Mouse (Mus musculus) left cerebral cortex, adult 11 months (tissue): Measurements from ENCODE around the gene Gm42878.
"Not testable (repeated sequence)": the region's sequence is repeated elsewhere in the genome, so short reads cannot be mapped to it uniquely, and the experiment has no call there.

Source experiments
- DNase-seq: peaks from one replicate; pipeline ENCODE4 v3.0.0; 2022; ENCODE audit warnings: low spot score

The Gm42878 gene

GRCm38 (mm10) chr5:121564468-121564895 lies 19.2 kb upstream of the Gm42878 start:
- peak; percentile 69 for DNase-seq

DNA sequence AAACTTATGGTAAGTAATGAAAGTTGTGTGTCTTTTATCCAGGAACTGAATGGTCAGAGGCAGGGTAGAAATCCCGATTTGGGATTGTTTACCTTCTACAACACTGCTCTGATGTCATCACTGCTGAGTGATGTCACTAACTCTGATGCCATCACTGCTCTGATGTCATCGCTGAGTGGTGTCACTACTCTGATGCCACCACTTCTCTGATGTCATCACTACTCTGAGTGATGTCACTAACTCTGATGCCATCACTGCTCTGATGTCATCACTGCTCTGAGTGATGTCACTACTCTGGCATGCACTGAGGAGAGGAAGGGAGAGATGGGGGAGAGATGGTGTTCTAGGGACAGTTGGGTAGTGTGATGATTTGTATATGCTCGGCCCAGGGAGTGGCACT lies 17.2 kb upstream of the Gm42878 start:
- DNase-seq, result no peak

- no peak for DNase-seq
Observed at GRCm38 (mm10) chr5:121549196-121549595, 3.9 kb upstream of the Gm42878 start.

DNA sequence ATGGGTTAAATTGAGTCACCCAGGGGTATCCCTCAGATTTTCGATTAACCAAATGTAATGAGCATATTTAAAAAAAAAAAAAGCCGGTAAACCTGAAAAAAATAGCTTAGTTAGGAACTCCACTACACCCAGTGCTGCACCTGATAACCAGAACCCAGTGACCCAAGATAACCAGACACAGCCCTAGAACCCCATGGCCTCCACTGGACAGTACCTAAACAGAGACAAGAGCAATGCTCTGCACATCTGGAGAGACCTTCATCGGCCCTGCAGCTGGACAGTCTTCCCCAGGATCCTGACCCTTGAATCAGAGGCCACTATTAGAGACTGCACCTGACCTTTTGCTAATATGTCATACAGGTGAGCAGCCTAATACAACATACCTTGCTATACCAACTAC lies 1.8 kb upstream of the Gm42878 start:
- DNase-seq, result no peak

DNA sequence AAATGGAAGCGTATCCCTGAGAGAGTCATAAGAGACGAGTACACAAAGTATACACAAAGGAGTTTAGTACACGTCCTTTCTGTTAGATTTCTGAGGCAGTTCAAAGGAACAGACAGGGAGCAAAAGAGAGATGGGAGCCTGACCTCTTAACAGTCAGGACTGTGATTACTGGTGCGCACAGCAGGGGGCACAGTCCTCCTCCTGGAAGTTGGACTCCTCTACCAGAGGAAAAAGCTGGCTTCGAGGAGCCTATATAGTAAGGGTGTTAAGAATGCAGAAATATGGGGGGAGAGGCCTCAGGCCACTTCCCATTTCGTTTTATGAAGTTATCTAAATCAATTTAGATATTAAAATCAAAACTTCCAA lies 1.2 kb upstream of the Gm42878 start:
- DNase-seq, result peak; percentile 39

DNA sequence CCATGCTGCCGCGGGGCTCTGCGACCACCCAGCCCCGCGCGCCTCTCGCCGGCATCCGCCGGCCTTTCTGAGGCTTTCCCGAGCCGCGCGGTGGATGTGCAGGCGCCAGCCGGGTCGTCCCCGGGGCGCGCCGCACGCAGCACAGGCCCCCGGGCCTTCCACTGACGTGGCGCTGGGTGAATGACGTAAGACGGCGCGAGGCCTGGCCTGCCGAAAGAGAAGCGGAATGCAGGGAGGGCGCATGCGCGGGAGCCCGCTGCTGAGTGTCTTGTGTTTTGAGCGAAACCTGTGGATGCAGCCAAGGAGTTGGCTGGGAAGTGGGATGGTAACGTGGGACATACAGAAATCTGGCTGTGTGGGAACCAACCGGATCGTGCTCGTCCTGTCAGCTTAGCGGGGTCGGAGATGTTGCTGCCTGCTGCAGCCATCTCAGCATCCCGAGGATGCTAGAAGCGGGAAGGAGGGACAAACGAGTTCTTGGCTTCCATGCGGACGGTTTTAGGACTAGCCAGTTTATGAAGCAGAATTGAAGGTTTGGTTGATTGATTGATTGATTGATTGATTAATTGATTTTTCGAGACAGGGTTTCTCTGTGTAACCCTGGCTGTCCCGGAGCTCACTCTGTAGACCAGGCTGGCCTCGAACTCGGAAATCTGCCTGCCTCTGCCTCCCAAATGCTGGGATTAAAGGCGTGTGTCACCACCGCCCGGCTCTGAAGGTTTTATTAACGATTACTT lies 679 bp upstream of the Gm42878 start, which contains the start of gene Mapkapk5:
Gene Mapkapk5 (minus strand): TSS at position 113 of the 737 bp plus-strand sequence.
- peak; percentile 94 for DNase-seq

- no peak for DNase-seq
Observed at GRCm38 (mm10) chr5:121543370-121543769, 1.9 kb downstream of the Gm42878 start.

- no peak for DNase-seq
Observed at GRCm38 (mm10) chr5:121541235-121541634, 4.0 kb downstream of the Gm42878 start.

GRCm38 (mm10) chr5:121540066-121540465 lies 5.2 kb downstream of the Gm42878 start:
- DNase-seq, result no peak

DNA sequence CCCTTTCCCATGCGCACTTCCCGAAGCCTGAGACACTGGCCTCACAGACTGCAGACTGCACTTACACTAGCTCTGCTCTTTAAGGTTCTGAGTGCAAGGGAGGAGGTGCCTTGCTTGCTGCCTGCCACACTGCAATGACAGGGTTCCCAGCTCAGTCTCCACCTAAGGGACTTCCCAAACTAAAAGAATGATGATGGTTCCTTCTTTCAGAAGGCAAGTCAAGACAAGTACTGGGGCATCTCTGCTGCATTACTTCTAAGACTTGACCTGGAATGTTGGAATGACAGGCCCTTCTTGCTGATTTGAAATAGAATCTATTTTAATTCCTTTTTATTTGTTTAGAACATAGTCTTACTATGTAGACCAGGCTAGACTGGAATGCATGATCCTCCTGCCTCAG lies 7.7 kb downstream of the Gm42878 start:
- DNase-seq, result no peak

- no peak for DNase-seq
Observed at GRCm38 (mm10) chr5:121536921-121537555, 8.2 kb downstream of the Gm42878 start.

DNA sequence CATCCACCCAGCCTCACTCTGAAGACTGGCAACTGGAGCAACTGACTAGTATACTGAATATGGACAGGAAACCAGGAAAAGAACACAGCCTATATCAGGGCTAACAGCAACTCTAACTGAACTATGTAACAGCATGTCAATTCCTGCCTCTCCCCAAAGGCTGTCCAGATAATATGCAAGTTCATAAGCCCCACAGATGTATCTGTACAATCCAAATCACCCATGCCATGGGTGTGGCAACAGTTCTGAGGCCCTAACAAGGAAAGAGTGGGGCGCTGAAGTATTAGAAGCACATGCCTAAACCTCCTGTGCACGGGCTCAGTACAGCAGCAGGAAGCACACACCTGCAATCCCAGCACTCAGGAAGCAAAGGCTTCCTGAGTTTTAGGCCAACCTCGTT lies 10.2 kb downstream of the Gm42878 start:
- DNase-seq, result no peak

DNA sequence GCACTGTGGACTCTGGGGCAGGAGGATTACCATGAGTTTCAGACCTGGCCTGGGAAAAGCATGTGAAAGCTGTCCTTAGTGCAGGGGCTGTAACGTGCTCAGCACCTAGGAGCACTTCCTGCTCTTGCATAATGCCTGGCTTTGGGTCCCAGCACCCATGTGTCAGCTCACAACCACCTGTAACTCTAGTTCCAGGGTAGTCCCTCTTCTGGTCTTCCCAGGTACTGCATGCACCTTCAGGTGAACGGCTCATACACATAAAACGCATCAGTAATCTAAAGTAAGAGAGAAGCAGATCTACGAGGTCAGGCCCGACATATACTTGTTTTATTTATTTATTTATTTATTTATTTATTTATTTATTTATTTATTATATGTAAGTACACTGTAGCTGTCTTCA lies 10.8 kb downstream of the Gm42878 start:
- no peak for DNase-seq

GRCm38 (mm10) chr5:121526961-121527360 lies 18.3 kb downstream of the Gm42878 start:
- DNase-seq, result no peak

DNA sequence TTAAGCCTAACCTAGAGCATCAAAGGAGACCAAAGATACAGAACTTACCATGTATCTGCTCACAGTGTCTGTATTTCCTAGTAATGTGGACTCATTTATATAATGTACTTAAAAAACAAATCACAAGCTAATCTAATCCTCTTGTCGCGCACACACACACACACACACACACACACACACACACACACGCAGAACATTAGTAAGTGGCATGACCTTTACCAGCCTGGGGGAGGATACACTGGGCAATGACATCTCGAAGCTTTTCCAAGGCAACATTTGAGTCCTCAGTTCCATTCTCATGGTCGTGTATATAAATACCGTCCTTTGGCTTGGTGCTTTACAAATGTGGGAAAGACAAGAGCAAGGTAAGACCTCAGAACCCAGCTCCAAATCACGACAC lies 18.8 kb downstream of the Gm42878 start:
- DNase-seq, result no peak

DNA sequence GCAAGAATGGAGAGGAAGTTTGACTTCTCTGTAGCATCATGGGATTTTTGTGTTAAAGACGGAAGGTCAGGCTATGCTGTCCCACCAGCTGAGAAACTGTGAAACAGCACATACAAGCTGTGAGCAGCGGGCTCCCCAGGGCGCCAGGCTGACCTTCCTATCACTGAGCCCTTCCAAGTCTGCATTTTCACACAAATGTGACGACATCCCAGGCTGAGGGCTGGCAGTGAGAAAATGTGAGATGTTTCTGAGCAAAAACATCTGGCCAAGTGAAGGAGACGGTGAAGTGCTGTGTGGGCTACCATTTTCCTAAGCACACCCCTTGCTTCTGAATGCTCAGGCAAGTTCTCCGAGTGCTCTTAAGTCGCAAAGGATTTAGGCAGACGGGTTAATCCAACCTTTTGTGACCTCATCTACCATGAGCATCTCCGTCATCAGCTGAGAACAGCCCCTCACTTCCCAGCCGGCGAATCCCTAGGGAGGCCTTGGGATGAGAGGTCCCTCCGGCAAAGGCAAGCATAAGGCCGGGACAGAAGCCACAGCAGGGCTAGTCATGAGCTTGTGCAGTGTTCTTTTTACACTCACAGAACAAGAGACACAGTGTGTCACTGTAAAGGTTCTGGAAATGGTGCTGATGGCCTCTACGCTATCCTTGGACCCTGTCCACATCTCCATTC lies 19.4 kb downstream of the Gm42878 start:
- no peak for DNase-seq

DNA sequence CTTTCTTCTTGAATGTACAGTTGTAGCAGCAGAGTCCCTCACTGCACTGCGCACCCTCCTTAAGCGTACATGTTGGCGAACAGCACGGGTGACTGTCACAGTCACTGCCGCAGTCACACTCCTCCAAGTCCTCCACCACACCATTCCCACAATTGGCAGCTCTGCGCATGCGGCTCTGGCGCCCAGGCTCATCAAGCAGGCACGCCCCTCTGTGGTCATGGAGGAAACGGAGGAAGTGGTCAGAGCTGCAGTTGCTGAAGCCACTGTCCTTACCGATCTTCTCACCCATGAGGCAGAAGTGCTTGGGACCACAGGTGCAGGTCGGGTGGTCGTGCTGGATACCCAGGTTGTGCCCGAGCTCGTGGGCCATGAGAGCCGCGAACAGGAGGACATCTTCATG lies 25.5 kb downstream of the Gm42878 start:
- DNase-seq, result not testable (repeated sequence)

DNA sequence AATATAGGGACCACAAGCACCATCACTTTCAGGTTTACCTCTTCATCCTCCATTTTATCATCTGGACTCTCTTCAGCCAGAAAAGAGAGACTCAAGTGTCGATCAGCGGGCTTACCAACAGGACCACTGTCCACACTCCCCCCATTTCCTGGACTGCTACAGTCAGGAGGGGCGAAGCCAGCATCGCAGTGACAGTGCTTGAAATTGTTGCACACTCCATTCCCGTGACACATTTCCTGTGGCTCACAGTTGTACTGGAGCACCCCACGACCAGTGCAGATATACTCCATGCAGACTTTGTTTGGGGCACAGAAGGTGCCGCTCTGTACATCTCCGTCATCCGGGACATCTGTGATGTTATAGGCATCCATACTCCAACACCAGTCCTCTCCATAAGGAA lies 26.3 kb downstream of the Gm42878 start:
- DNase-seq, result no peak

DNA sequence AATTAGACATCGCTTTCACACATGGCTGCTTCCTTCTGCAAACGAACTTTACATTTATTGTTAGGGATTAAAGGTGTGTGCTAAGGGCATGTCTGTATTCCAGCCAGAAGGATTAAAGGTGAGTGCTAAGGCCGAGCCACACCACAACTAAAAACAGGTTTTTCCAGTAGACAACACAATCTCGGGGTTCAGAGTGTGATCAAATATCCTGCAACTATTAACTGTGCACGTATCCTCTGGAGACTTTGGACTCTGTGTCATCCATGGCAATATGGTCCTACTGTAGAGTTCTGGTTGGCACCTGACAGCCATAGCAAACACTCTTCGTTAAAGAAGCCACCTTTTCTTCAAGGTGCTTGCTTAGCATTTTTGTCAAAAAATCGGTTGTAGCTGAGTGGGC lies 35.3 kb downstream of the Gm42878 start:
- no peak for DNase-seq

DNA sequence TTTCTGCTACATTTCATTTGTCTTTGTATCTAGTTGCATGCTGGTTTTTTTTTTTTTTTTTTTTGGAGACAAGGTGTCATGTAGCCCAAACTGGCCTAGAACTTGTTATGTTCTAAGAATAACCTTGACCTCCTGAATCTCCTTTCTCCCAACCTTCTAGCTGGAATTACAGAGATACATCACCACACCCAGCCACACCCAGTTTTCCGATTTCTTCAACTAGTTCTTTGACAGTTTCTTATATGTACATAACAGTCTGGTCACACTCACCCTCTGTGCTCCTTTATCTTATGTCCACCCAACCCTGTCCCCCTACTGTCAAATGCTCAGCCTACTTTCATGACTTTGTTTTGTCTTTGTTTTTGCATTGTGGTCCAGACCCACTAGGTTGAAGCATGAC lies 38.4 kb downstream of the Gm42878 start:
- no peak for DNase-seq

DNA sequence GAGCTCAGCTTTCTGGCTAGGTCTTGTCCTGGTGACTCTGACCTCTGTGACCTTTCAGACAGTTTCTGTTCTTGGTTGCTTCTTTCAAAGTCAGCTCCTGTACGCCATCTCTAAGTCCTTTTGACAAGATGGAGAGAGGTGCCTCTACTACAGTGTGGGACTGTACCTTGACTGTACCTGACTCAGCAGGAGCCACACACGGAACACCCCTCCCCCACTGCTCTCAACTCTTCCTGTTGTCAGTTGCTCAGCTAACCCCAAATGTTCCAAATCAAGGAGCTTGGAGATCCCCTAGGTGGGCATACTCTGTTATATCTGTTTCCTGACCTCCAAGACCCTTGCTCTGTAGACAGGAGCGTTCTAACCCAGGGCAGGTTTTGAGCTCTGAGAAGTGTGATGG lies 42.1 kb downstream of the Gm42878 start, which contains the start of gene Adam1b:
Gene Adam1b (minus strand): TSS at position 205 of the 400 bp plus-strand sequence.
- DNase-seq, result no peak

DNA sequence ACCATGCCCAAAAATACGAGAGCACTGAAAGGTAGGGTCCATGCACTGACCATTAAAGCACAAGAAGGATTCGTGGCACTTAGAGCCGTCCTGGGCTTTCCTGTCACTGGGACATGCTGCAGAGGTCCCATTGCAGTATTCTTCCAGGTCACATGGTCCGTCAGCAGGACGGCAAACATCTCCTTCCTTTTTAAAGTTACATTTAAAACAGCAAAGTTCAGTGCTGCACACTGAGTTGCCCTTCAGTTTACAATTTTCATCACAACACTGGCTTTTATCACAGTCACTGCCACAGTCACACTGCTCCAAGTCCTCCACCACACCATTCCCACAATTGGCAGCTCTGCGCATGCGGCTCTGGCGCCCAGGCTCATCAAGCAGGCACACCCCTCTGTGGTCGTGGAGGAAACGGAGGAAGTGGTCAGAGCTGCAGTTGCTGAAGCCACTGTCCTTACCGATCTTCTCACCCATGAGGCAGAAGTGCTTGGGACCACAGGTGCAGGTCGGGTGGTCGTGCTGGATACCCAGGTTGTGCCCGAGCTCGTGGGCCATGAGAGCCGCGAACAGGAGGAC lies 43.8 kb downstream of the Gm42878 start:
- DNase-seq, result not testable (repeated sequence)

DNA sequence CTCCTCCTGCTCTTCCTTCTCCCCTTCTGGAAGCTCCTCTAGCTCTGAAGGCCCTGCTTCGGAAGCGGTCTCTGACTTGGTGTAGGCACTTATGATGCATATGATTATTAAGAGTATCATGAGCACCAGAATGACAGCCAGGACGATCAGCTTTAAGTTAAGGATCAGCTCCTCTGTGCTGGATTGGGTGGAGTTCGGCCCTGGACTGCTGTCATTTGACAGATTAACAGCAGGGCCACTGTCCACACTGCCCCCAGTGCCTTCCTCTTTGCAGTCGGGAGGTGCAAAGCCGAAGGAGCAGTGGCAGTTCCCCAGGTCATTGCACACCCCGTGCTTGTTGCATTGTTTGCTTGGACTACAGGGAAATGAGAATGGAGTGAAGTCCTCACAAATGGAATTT lies 44.6 kb downstream of the Gm42878 start:
- no peak for DNase-seq
